23 mouse cellular contexts compared by ENCODE assay signal in genomic region chr2:113774150-113774805, GRCm38 (mm10). TPM values are rescaled to one million over a fixed set of nuclear protein-coding genes. Genes with fewer than 3 reads are reported as not detected.
DNase-seq lines count a peak whose midpoint lies in the region; ATAC-seq and TF ChIP-seq lines count a peak whose summit lies in the region.
"Had no signal": no experiment of that assay in that cellular context is flagged by ENCODE, and none has a peak within 500 bp of the region (broad histone marks: within the 10 kb centered on the region; RNA-seq: fewer than 3 reads in every experiment).

No protein-coding gene starts in this region.

- TF ChIP-seq POLR2A in embryonic fibroblast, embryonic 13.5 days (IDR thresholded peaks at IDR 0.05; ENCODE audit: low read depth, low read length), result no peak

- TF ChIP-seq EP300 in liver, postnatal 0 days (IDR thresholded peaks at IDR 0.05; ENCODE audit: low read depth), result no peak

- no peaks in the 10 kb centered on the region for H3K4me1 ChIP-seq in kidney, postnatal 0 days (replicated peaks; ENCODE audit: insufficient read depth, low read length)
- H3K4me1 ChIP-seq in embryonic fibroblast, embryonic 13.5 days (ENCODE audit: control insufficient read depth, insufficient read depth, low read length), result no peaks in the 10 kb centered on the region; the same call in 1 of the 2 replicates
- no peaks in the 10 kb centered on the region for H3K4me1 ChIP-seq in intestine, embryonic 16.5 days (ENCODE audit: control insufficient read depth, insufficient read depth, low read length)
- 0 out of 2 replicates have a peak, but pooled peaks cover 2% of the 10 kb centered on the region for H3K4me1 ChIP-seq in liver, postnatal 0 days (ENCODE audit: insufficient read depth)
- H3K4me1 ChIP-seq in hindbrain, embryonic 12.5 days, result no peaks in the 10 kb centered on the region
- H3K4me1 ChIP-seq: forebrain, embryonic 12.5 days; heart, embryonic 10.5 days; limb, embryonic 10.5 days; liver, embryonic 13.5 days had no signal

- no peak for DNase-seq in kidney, postnatal 0 days (ENCODE audit: low spot score)
- DNase-seq in kidney, adult 18-20 months, result no peak
- DNase-seq in liver, postnatal 0 days, result no peak
- no peak for DNase-seq in layer of hippocampus, adult 2 months (ENCODE audit: low spot score in 2 of 2)
- no peak for DNase-seq in gastrocnemius, postnatal 4 days (ENCODE audit: low spot score in 2 of 2)
- DNase-seq: adrenal gland, adult 2 months; B cell, adult 2 months; cerebellum, adult 11-12 months; cerebellum, postnatal 14 days; gastrocnemius, postnatal 36 days; liver, embryonic 13.5 days had no signal

- 0 out of 2 replicates have a peak, but pooled peaks have one; percentile 52 for ATAC-seq in kidney, postnatal 0 days (replicated peaks; ENCODE audit: low FRiP score, low read depth)
- ATAC-seq in intestine, embryonic 16.5 days, result peak; percentile 95
- 0 out of 2 replicates have a peak, but pooled peaks have one; percentile 41 for ATAC-seq in liver, postnatal 0 days
- no peak for ATAC-seq in hindbrain, embryonic 12.5 days (ENCODE audit: low FRiP score)
- ATAC-seq: hindbrain, postnatal 0 days; lung, postnatal 0 days had no signal

- no peak overlapping the region for H3K27ac ChIP-seq in kidney, postnatal 0 days
- peak overlapping the region; percentile 31; the same call in 1 of the 2 replicates for H3K27ac ChIP-seq in embryonic fibroblast, embryonic 13.5 days (ENCODE audit: insufficient read depth, low read length)
- no peak overlapping the region for H3K27ac ChIP-seq in intestine, embryonic 16.5 days (ENCODE audit: low read length)
- H3K27ac ChIP-seq in liver, postnatal 0 days (ENCODE audit: low read depth), result no peak overlapping the region
- H3K27ac ChIP-seq in layer of hippocampus, adult 2 months, result no peak overlapping the region
- no peak overlapping the region for H3K27ac ChIP-seq in hindbrain, embryonic 12.5 days
- H3K27ac ChIP-seq: forebrain, embryonic 12.5 days; heart, embryonic 10.5 days; hindbrain, postnatal 0 days; limb, embryonic 10.5 days; liver, embryonic 13.5 days had no signal

- no peak overlapping the region for H3K4me2 ChIP-seq in kidney, postnatal 0 days (ENCODE audit: low read length)
- H3K4me2 ChIP-seq in intestine, embryonic 16.5 days (ENCODE audit: low read depth, low read length), result 0 out of 2 replicates have a peak overlapping the region, but pooled peaks have one; percentile 30
- H3K4me2 ChIP-seq in liver, postnatal 0 days (ENCODE audit: low read depth, low read length), result 0 out of 2 replicates have a peak overlapping the region, but pooled peaks have one; percentile 6
- no peak overlapping the region for H3K4me2 ChIP-seq in hindbrain, embryonic 12.5 days (replicated peaks)
- H3K4me2 ChIP-seq: forebrain, embryonic 12.5 days; liver, embryonic 13.5 days; midbrain, embryonic 11.5 days had no signal

- H3K4me3 ChIP-seq in kidney, postnatal 0 days (replicated peaks; ENCODE audit: low read depth, low read length), result no peak overlapping the region
- H3K4me3 ChIP-seq in embryonic fibroblast, embryonic 13.5 days (ENCODE audit: insufficient read depth, low read length), result no peak overlapping the region
- no peak overlapping the region for H3K4me3 ChIP-seq in intestine, embryonic 16.5 days (ENCODE audit: low read length)
- no peak overlapping the region for H3K4me3 ChIP-seq in liver, postnatal 0 days (ENCODE audit: low read depth, low read length)
- H3K4me3 ChIP-seq in layer of hippocampus, adult 2 months, result no peak overlapping the region
- H3K4me3 ChIP-seq in hindbrain, embryonic 12.5 days, result no peak overlapping the region
- H3K4me3 ChIP-seq: forebrain, embryonic 12.5 days; heart, embryonic 10.5 days; limb, embryonic 10.5 days; liver, embryonic 13.5 days had no signal

- H3K27me3 ChIP-seq in kidney, postnatal 0 days (ENCODE audit: insufficient read depth, low read length), result no peaks in the 10 kb centered on the region
- no peaks in the 10 kb centered on the region for H3K27me3 ChIP-seq in intestine, embryonic 16.5 days (replicated peaks; ENCODE audit: control insufficient read depth, insufficient read depth, low read length)
- no peaks in the 10 kb centered on the region for H3K27me3 ChIP-seq in liver, postnatal 0 days (ENCODE audit: insufficient read depth, low read length)
- no peaks in the 10 kb centered on the region for H3K27me3 ChIP-seq in hindbrain, embryonic 12.5 days
- H3K27me3 ChIP-seq: forebrain, embryonic 12.5 days; liver, embryonic 13.5 days had no signal

- no peak overlapping the region for H3K9ac ChIP-seq in kidney, postnatal 0 days (ENCODE audit: low read depth, low read length)
- H3K9ac ChIP-seq in intestine, embryonic 16.5 days (ENCODE audit: low read depth, low read length), result no peak overlapping the region
- H3K9ac ChIP-seq in liver, postnatal 0 days (replicated peaks), result no peak overlapping the region
- H3K9ac ChIP-seq in hindbrain, embryonic 12.5 days, result no peak overlapping the region
- H3K9ac ChIP-seq: forebrain, embryonic 12.5 days; liver, embryonic 13.5 days had no signal

- no peaks in the 10 kb centered on the region for H3K9me3 ChIP-seq in kidney, postnatal 0 days (replicated peaks; ENCODE audit: low read length)
- no peaks in the 10 kb centered on the region for H3K9me3 ChIP-seq in intestine, embryonic 16.5 days (ENCODE audit: control insufficient read depth, low read length)
- no peaks in the 10 kb centered on the region for H3K9me3 ChIP-seq in liver, postnatal 0 days (ENCODE audit: low read length)
- H3K9me3 ChIP-seq in hindbrain, embryonic 12.5 days (replicated peaks), result no peaks in the 10 kb centered on the region
- H3K9me3 ChIP-seq: forebrain, embryonic 12.5 days; heart, embryonic 10.5 days; limb, embryonic 10.5 days; liver, embryonic 13.5 days had no signal

- 66% methylated on average over 6 of the region's 6 CpGs for WGBS in kidney, postnatal 0 days
- WGBS in intestine, embryonic 16.5 days, result 59% methylated on average over 6 of the region's 6 CpGs
- WGBS in liver, postnatal 0 days (ENCODE audit: insufficient replicate concordance), result 48% methylated on average over 6 of the region's 6 CpGs
- 78% methylated on average over 6 of the region's 6 CpGs for WGBS in hindbrain, embryonic 12.5 days

- no peaks in the 10 kb centered on the region for H3K36me3 ChIP-seq in kidney, postnatal 0 days (ENCODE audit: insufficient read depth, low read length)
- H3K36me3 ChIP-seq in intestine, embryonic 16.5 days (ENCODE audit: control insufficient read depth, insufficient read depth, low read length), result no peaks in the 10 kb centered on the region
- no peaks in the 10 kb centered on the region for H3K36me3 ChIP-seq in liver, postnatal 0 days (replicated peaks; ENCODE audit: insufficient read depth, low read length)
- no peaks in the 10 kb centered on the region for H3K36me3 ChIP-seq in hindbrain, embryonic 12.5 days
- H3K36me3 ChIP-seq: forebrain, embryonic 12.5 days; heart, embryonic 10.5 days; limb, embryonic 10.5 days; liver, embryonic 13.5 days had no signal

- no peak for TF ChIP-seq CTCF in kidney, postnatal 0 days (IDR thresholded peaks at IDR 0.05; ENCODE audit: low read depth)
- TF ChIP-seq CTCF in embryonic fibroblast, embryonic 13.5 days (IDR thresholded peaks at IDR 0.05; ENCODE audit: borderline replicate concordance, insufficient read depth, low read length), result no peak
- TF ChIP-seq CTCF in liver, postnatal 0 days (IDR thresholded peaks at IDR 0.05; ENCODE audit: low read depth), result no peak
- TF ChIP-seq CTCF in layer of hippocampus, adult 2 months (conservative IDR thresholded peaks at IDR 0.05), result no peak

RNA-seq across cellular contexts. Expression of gene Grem1, which starts 15.8 kb away (rescaled TPM):
- 0.14 and 0.18 TPM in 2 replicates for polyA plus RNA-seq in kidney, postnatal 0 days (2015; fragmentation: Nextera tagmentation; extraction: Ambion mirVana)
- 311 and 551 TPM in 2 replicates for polyA plus RNA-seq in embryonic fibroblast, embryonic 13.5 days (2011; ENCODE audit: insufficient read length, low read depth, missing spikeins)
- polyA plus RNA-seq in intestine, embryonic 16.5 days (2015; fragmentation: Nextera tagmentation; extraction: Ambion mirVana), result 7.2 and 8.8 TPM in 2 replicates
- polyA plus RNA-seq in liver, postnatal 0 days (2015; fragmentation: Nextera tagmentation; extraction: Ambion mirVana), result not detected in 2 replicates
- 1 to 10 TPM; 4.6 to 5.0 TPM for total RNA-seq in layer of hippocampus, adult 2 months (2021)
- 1.4 and 1.5 TPM in 2 replicates for polyA plus RNA-seq in hindbrain, embryonic 12.5 days (2016; fragmentation: Nextera tagmentation; extraction: Ambion mirVana)
- total RNA-seq in gastrocnemius, postnatal 4 days (2021), result under 1 TPM; 0.47 to 0.59 TPM
- total RNA-seq: gastrocnemius, postnatal 36 days; hematopoietic stem cell, adult 5-6 weeks; megakaryocyte progenitor cell, adult 5-6 weeks; MEL had no signal
- polyA plus RNA-seq: adrenal gland, adult 2 months; liver, embryonic 13.5 days had no signal

RNA-seq across cellular contexts. Expression of gene Scg5, which starts 54.6 kb away (rescaled TPM):
- 36.9 and 46.2 TPM in 2 replicates for polyA plus RNA-seq in kidney, postnatal 0 days (2015; fragmentation: Nextera tagmentation; extraction: Ambion mirVana)
- 0.72 and 0.82 TPM in 2 replicates for polyA plus RNA-seq in embryonic fibroblast, embryonic 13.5 days (2011; ENCODE audit: insufficient read length, low read depth, missing spikeins)
- polyA plus RNA-seq in intestine, embryonic 16.5 days (2015; fragmentation: Nextera tagmentation; extraction: Ambion mirVana), result 10.6 and 10.8 TPM in 2 replicates
- polyA plus RNA-seq in liver, postnatal 0 days (2015; fragmentation: Nextera tagmentation; extraction: Ambion mirVana), result 0.14 TPM in 1 of 2 replicates, not detected in the other
- 100 to 1,000 TPM; 378 to 402 TPM for total RNA-seq in layer of hippocampus, adult 2 months (2021)
- polyA plus RNA-seq in hindbrain, embryonic 12.5 days (2016; fragmentation: Nextera tagmentation; extraction: Ambion mirVana), result 74.5 and 80.9 TPM in 2 replicates
- 1 to 10 TPM in 1 of 2 experiments, under 1 TPM in 1; 0.86 to 1.1 TPM for total RNA-seq in gastrocnemius, postnatal 4 days (2021)
- total RNA-seq: gastrocnemius, postnatal 36 days; hematopoietic stem cell, adult 5-6 weeks had no signal

Comparison
In these comparisons a context has a peak if more than half of its experiments do, and no peak if none do; other contexts are left out.
1. H3K4me2 ChIP-seq: peak in intestine, embryonic 16.5 days (single experiment) and liver, postnatal 0 days (single experiment); none in kidney, postnatal 0 days (single experiment) and hindbrain, embryonic 12.5 days (single experiment).
2. RNA of gene Grem1, which starts 15.8 kb away (polyA plus RNA-seq): 311 to 551 TPM in embryonic fibroblast, embryonic 13.5 days; 7.2 to 8.8 TPM in intestine, embryonic 16.5 days, 1.4 to 1.5 TPM in hindbrain, embryonic 12.5 days, 0.14 to 0.18 TPM in kidney, postnatal 0 days and not detected in liver, postnatal 0 days; every median in the first group is over 10 times any median in the second.